Mouse (Mus musculus) liver, adult 2 months (tissue): Measurements from ENCODE around the gene Isl1.

Experiments used
- CTCF ChIP-seq: fragments of 200-500 bp; IDR thresholded peaks from 2 replicates; pipeline ENCODE4 v1.5.1; 2011; ENCODE audit warnings: low read depth, low read length, control low read depth
- POLR2A ChIP-seq: fragments of 200-500 bp; IDR thresholded peaks from 2 replicates; pipeline ENCODE4 v1.6.1; 2011; ENCODE audit warnings: low read length, control low read depth; ENCODE audit not compliant: insufficient read depth; ENCODE audit errors: extremely low read depth

GRCm38 (mm10) chr13:116313636-116314530 is 4.4 kb upstream of the Isl1 start:
- no peak for TF ChIP-seq POLR2A
- TF ChIP-seq CTCF: no peak
